Mouse (Mus musculus): ENCODE results near the gene Apoe. TPM values are rescaled to one million over a fixed set of nuclear protein-coding genes. Genes with fewer than 3 reads are reported as not detected.
A peak's percentile ranks its signal among the peaks of the same experiment; 100 is the strongest.

The Apoe gene
- polyA plus RNA-seq, 1 experiment from 2014 or later = 585 TPM

DNA sequence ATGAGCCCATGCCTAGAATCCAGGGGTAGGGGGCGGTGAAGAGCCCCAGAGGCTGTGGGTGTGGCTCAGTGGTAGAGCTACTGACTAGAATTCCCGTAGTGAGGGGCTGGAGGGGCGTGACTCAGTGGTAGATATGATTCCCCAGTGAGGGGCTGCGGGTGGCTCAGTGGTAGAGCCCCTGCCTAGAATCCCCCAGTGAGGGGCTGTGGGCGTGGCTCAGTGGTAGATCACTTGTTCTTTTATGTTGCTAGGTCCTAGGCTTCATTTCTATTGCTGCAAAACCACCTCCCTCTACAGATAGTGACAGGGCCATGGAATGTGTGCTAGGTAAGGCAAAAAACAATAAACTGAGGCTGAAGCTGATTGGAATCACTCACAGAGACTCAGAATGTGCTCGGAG, 3.1 kb downstream of the Apoe start:
- Histone ChIP-seq H3K9ac (ENCODE audit: low read depth, low read length) (no peak overlapping the region), H3K27me3 (ENCODE audit: insufficient read depth, low read length) (no peaks in the 10 kb centered on the region), H3K9me3 (replicated peaks; ENCODE audit: low read length) (no peaks in the 10 kb centered on the region), H3K36me3 (ENCODE audit: insufficient read depth, low read length) (no peaks in the 10 kb centered on the region), H3K4me3 (replicated peaks; ENCODE audit: low read depth, low read length) (no peak overlapping the region), H3K27ac (no peak overlapping the region), H3K4me2 (ENCODE audit: low read length) (no peak overlapping the region), H3K4me1 (replicated peaks; ENCODE audit: insufficient read depth, low read length) (peaks cover 12% of the 10 kb centered on the region)
- 89% methylated on average over 6 of the region's 6 CpGs for WGBS
- ATAC-seq (replicated peaks; ENCODE audit: low FRiP score, low read depth) = no peak
- DNase-seq (ENCODE audit: low spot score) = no peak
- TF ChIP-seq CTCF (IDR thresholded peaks at IDR 0.05; ENCODE audit: low read depth) = no peak

- no peak for DNase-seq (ENCODE audit: low spot score)
- Histone ChIP-seq H3K4me1 (replicated peaks; ENCODE audit: insufficient read depth, low read length) (peaks cover 5% of the 10 kb centered on the region), H3K9ac (ENCODE audit: low read depth, low read length) (no peak overlapping the region), H3K9me3 (replicated peaks; ENCODE audit: low read length) (no peaks in the 10 kb centered on the region), H3K4me3 (replicated peaks; ENCODE audit: low read depth, low read length) (no peak overlapping the region), H3K27ac (no peak overlapping the region), H3K4me2 (ENCODE audit: low read length) (no peak overlapping the region), H3K36me3 (ENCODE audit: insufficient read depth, low read length) (no peaks in the 10 kb centered on the region), H3K27me3 (ENCODE audit: insufficient read depth, low read length) (no peaks in the 10 kb centered on the region)
- no peak for TF ChIP-seq CTCF (IDR thresholded peaks at IDR 0.05; ENCODE audit: low read depth)
- no peak for ATAC-seq (replicated peaks; ENCODE audit: low FRiP score, low read depth)
- 37% methylated on average over 8 of the region's 8 CpGs for WGBS
Measured at GRCm38 (mm10) chr7:19695213-19695594, 3.8 kb downstream of the Apoe start.

DNA sequence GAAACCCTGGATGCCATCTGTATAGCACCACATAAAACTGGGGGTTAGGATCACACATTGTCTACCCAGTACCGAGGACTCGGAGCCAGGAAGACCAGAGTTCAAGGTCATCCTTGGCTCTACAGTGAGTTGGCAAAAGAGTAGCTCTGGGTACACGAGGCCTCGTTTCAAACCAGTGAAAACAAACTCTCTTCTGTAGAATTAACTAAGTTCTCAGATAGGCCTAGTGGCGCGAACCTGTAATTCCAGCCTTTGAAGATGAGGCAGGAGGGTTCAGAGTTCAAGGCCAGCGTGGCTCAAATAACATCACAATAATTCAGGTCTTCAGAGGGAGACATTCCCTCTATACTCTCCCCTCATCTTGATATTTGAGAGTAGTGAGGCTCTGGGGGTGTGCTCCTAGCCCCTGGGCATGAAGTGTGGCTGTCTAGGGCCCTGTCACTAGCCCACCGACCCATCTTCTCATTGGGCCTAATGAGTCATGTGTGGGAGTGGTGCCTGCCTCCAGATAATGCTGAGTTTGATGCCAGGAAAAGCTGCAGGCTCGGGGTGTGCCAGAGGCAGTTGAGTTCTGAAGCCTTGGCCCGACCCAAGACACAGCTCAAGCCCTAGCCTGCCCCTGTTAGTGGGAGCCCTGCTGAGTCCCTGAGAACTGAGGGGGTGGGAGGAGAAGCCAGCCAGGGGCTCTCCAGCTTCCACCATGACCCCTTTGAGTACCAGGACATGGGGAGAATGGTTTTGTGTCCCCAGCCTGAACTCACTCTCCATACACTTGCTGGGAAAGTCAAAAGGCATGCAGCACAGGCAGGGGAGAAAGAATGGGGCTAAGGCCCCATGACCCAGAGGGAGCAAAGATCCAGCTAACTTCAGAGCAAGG, 4.4 kb downstream of the Apoe start:
- no peak for ATAC-seq (replicated peaks; ENCODE audit: low FRiP score, low read depth)
- Histone ChIP-seq H3K27me3 (ENCODE audit: insufficient read depth, low read length) (no peaks in the 10 kb centered on the region), H3K4me3 (replicated peaks; ENCODE audit: low read depth, low read length) (no peak overlapping the region), H3K4me2 (ENCODE audit: low read length) (no peak overlapping the region), H3K9ac (ENCODE audit: low read depth, low read length) (no peak overlapping the region), H3K27ac (no peak overlapping the region), H3K4me1 (replicated peaks; ENCODE audit: insufficient read depth, low read length) (peaks cover 5% of the 10 kb centered on the region), H3K9me3 (replicated peaks; ENCODE audit: low read length) (no peaks in the 10 kb centered on the region), H3K36me3 (ENCODE audit: insufficient read depth, low read length) (no peaks in the 10 kb centered on the region)
- WGBS = 64% methylated on average over 10 of the region's 10 CpGs
- no peak for DNase-seq (ENCODE audit: low spot score)
- no peak for TF ChIP-seq CTCF (IDR thresholded peaks at IDR 0.05; ENCODE audit: low read depth)

DNA sequence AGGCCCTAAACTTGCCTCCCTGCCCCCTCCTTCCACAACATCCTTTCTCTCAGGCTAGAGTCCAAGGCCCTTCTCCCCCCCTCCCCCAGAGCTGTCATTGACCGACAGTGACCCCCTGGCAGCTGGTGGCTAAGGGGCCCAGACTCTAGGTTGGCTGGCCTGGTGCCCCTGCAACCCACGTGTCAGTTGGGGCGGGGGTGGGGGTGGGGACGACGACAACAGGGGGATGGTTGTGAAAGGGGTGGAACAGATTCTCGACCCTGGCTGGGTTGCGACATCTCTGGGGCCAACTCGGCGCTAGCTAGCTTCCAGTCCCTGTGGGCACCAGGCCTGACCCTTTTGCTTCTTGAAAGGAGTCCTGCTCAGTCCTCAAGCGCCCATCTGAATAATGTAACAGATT, 5.6 kb downstream of the Apoe start:
- H3K27me3 ChIP-seq (ENCODE audit: insufficient read depth, low read length) = no peaks in the 10 kb centered on the region
- 24% methylated on average over 10 of the region's 10 CpGs for WGBS
- H3K9ac ChIP-seq (ENCODE audit: low read depth, low read length) = no peak overlapping the region
- no peak for DNase-seq (ENCODE audit: low spot score)
- H3K4me2 ChIP-seq (ENCODE audit: low read length) = no peak overlapping the region
- ATAC-seq (replicated peaks; ENCODE audit: low FRiP score, low read depth) = peak; percentile 35; the same call in 1 of the 2 replicates
- H3K4me1 ChIP-seq (replicated peaks; ENCODE audit: insufficient read depth, low read length) = peaks cover 5% of the 10 kb centered on the region
- no peaks in the 10 kb centered on the region for H3K9me3 ChIP-seq (replicated peaks; ENCODE audit: low read length)
- H3K27ac ChIP-seq = no peak overlapping the region
- H3K36me3 ChIP-seq (ENCODE audit: insufficient read depth, low read length) = no peaks in the 10 kb centered on the region
- H3K4me3 ChIP-seq (replicated peaks; ENCODE audit: low read depth, low read length) = no peak overlapping the region
- TF ChIP-seq CTCF (IDR thresholded peaks at IDR 0.05; ENCODE audit: low read depth) = no peak

DNA sequence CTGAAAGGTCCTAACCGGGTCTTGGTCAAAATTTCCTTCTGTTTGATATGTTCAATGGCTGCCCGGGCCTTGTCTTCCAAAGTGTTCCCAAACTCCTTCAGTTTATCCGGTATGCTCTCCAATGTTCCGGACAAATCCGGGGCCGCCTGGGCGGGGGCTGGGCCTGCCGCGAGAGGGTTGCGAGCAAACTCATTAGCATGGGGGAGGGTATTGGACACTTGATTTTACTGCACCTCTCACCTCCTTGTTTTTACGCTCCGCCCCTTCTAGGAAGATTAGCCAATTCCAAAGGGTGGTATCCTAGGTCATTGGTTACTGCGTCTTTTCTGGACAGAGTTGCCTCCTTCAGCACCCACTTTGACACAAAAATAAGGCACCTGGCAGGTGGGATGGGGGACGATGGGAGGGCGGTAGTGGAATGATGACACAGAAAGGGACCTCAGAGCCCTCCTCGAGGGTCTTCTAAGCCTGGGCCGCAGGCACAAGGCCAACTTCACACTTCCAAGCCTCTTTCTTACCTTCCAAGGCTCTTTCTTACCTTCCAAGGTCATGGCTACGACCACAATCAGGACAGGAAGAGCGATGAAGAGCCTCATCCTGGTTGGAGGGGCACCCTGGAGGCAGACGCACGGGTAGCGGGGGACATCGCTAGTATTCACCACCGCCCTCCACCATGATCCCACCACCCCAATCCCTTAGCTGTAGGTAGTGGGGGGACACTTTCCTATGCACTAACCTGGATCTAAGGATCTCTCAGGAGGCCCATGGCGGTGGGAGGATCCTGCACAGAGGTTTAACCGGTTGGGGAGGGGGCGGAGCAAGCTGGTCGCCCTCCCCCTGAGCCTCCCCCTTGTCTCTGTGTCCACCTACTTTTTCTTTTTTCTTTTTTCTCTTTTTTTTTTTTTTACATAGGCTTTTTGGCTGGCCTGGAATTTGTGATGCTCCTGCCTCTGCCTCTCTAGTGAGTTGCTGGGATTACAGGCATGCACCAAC, 6.8 kb downstream of the Apoe start, which contains the start of gene Apoc1:
TSS of gene Apoc1 (minus strand) at position 788 of the 993 bp plus-strand sequence.
- WGBS = 45% methylated on average over 28 of the region's 28 CpGs
- Histone ChIP-seq H3K27me3 (ENCODE audit: insufficient read depth, low read length) (no peaks in the 10 kb centered on the region), H3K36me3 (ENCODE audit: insufficient read depth, low read length) (no peaks in the 10 kb centered on the region), H3K9me3 (replicated peaks; ENCODE audit: low read length) (no peaks in the 10 kb centered on the region), H3K4me1 (replicated peaks; ENCODE audit: insufficient read depth, low read length) (peaks cover 5% of the 10 kb centered on the region), H3K9ac (ENCODE audit: low read depth, low read length) (no peak within 1 kb of the TSS), H3K4me2 (ENCODE audit: low read length) (no peak within 1 kb of the TSS), H3K4me3 (replicated peaks; ENCODE audit: low read depth, low read length) (no peak within 1 kb of the TSS), H3K27ac (0 out of 2 replicates have a peak within 1 kb of the TSS, but pooled peaks have one; percentile 36)
- TF ChIP-seq CTCF (IDR thresholded peaks at IDR 0.05; ENCODE audit: low read depth) = no peak
- ATAC-seq (replicated peaks; ENCODE audit: low FRiP score, low read depth) (no peak), DNase-seq (ENCODE audit: low spot score) (no peak)

DNA sequence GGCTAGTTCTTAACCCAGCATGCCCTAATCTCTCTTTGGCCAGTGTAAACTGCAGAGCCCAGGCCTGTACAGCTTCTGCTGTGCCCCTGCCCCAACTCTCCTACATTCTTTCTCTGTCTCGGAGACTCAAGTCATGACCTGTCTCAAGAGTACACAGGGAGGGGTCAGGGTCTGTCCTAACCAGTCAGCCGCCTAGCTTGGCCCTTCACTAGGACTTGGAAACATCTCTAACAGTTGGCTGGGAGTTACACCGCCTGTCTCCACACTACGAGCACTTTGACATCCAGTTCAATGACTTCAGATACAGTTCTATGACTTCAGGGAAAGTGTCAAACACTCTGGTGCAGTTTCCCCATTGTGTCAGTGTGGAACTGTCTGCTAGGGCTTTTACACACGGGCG, 7.6 kb downstream of the Apoe start:
- 69% methylated on average over 6 of the region's 6 CpGs for WGBS
- H3K4me3 ChIP-seq (replicated peaks; ENCODE audit: low read depth, low read length) = no peak overlapping the region
- ATAC-seq (replicated peaks; ENCODE audit: low FRiP score, low read depth) = no peak
- H3K9ac ChIP-seq (ENCODE audit: low read depth, low read length) = no peak overlapping the region
- H3K4me1 ChIP-seq (replicated peaks; ENCODE audit: insufficient read depth, low read length) = peaks cover 5% of the 10 kb centered on the region
- DNase-seq (ENCODE audit: low spot score) = no peak
- no peak overlapping the region for H3K4me2 ChIP-seq (ENCODE audit: low read length)
- 0 out of 2 replicates have a peak overlapping the region, but pooled peaks have one; percentile 36 for H3K27ac ChIP-seq
- H3K27me3 ChIP-seq (ENCODE audit: insufficient read depth, low read length) = no peaks in the 10 kb centered on the region
- no peaks in the 10 kb centered on the region for H3K36me3 ChIP-seq (ENCODE audit: insufficient read depth, low read length)
- H3K9me3 ChIP-seq (replicated peaks; ENCODE audit: low read length) = no peaks in the 10 kb centered on the region
- no peak for TF ChIP-seq CTCF (IDR thresholded peaks at IDR 0.05; ENCODE audit: low read depth)
